Mouse (Mus musculus) cerebellum, adult 2 months (tissue): ENCODE data around the gene Atp12a.

Experiments used
- CTCF ChIP-seq: fragments of 200-500 bp; IDR thresholded peaks from 2 replicates; pipeline ENCODE4 v1.5.1; 2011; ENCODE audit warnings: low read depth, mild to moderate bottlenecking, control low read depth, low read length, moderate library complexity, borderline replicate concordance; ENCODE audit not compliant: insufficient read depth
- POLR2A ChIP-seq: fragments of 200-500 bp; IDR thresholded peaks from 2 replicates; pipeline ENCODE4 v1.6.1; 2011; ENCODE audit warnings: low read length, control low read depth, borderline replicate concordance; ENCODE audit not compliant: insufficient read depth

DNA sequence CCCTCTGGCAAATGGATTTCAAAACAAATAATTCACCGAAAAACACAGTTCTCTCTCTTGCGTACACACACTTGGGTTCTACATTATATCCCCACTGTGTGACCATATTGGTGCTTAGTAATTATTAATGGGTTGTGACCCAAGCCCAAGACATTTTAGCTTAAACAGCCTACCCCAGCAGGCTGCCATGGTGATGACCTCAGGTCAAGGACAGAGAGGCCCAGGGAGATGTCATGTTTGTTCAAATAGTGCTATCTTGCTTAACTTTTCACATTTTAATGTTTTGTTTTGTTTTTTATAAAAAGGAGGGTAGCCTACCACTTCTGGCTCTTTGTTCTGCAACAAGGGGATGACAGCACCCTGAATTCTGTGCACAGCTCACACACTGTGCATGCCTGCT is 27.2 kb upstream of the Atp12a start:
- TF ChIP-seq CTCF (no peak), POLR2A (no peak)
